Mouse (Mus musculus): ENCODE results near the gene Kctd18. TPM values are rescaled to one million over a fixed set of nuclear protein-coding genes. Genes with fewer than 3 reads are reported as not detected.

Kctd18 gene
- total RNA-seq, 4 experiments from 2014 or later: 10.2 to 23.2 (median 16.7) TPM

Other genes with a start within 250 kb of the Kctd18 start
- gene Spats2l, start 244.8 kb downstream of the Kctd18 start, total RNA-seq (2022): 1 to 10 TPM; 3.6 to 4.7 (median 4.1) TPM
- under 1 TPM; 0.35 to 0.81 (median 0.58) TPM for gene Sgo2a, start 23.0 kb downstream of the Kctd18 start, total RNA-seq (2022)
- 10 to 100 TPM; 30.9 to 62.1 (median 45.8) TPM for gene Aox1, start 11.0 kb upstream of the Kctd18 start, total RNA-seq (2022)
- gene Aox3, start 94.2 kb upstream of the Kctd18 start, total RNA-seq (2022): 10 to 100 TPM in 1 of 4 experiments, 1 to 10 TPM in 3; 7.6 to 11.3 (median 8.5) TPM
- not detected for gene Aox4, start 191.4 kb upstream of the Kctd18 start, total RNA-seq (2022)

Data from adrenal gland, adult 8-10 months (tissue).